ENCODE assay signal across 18 mouse cellular contexts in genomic region chr5:119679084-119679483, GRCm38 (mm10). TPM values are rescaled to one million over a fixed set of nuclear protein-coding genes. Genes with fewer than 3 reads are reported as not detected.
DNase-seq lines count a peak whose midpoint lies in the region; ATAC-seq and TF ChIP-seq lines count a peak whose summit lies in the region.
"Had no signal": no experiment of that assay in that cellular context is flagged by ENCODE, and none has a peak within 500 bp of the region (broad histone marks: within the 10 kb centered on the region; RNA-seq: fewer than 3 reads in every experiment).

No protein-coding gene starts in this region.

- peaks cover 89% of the 10 kb centered on the region for H3K27me3 ChIP-seq in kidney, embryonic 16.5 days (ENCODE audit: insufficient read depth, low read length)
- peaks cover 11% of the 10 kb centered on the region for H3K27me3 ChIP-seq in lung, postnatal 0 days (replicated peaks; ENCODE audit: insufficient read depth, low read length)
- peaks cover 67% of the 10 kb centered on the region for H3K27me3 ChIP-seq in embryonic facial prominence, embryonic 12.5 days

- H3K36me3 ChIP-seq in kidney, embryonic 16.5 days (ENCODE audit: insufficient read depth, low read length), result peaks cover 19% of the 10 kb centered on the region; the same call in 1 of the 2 replicates
- H3K36me3 ChIP-seq in lung, postnatal 0 days (ENCODE audit: insufficient read depth, low read length), result peaks cover 22% of the 10 kb centered on the region; the same call in 1 of the 2 replicates
- peaks cover 18% of the 10 kb centered on the region for H3K36me3 ChIP-seq in embryonic facial prominence, embryonic 12.5 days
- H3K36me3 ChIP-seq: G1E; hindbrain, embryonic 13.5 days; liver, embryonic 15.5 days; stomach, embryonic 15.5 days had no signal

- peak overlapping the region; percentile 56 for H3K9ac ChIP-seq in kidney, embryonic 16.5 days (replicated peaks; ENCODE audit: low read length)
- H3K9ac ChIP-seq in lung, postnatal 0 days (replicated peaks; ENCODE audit: low read depth), result no peak overlapping the region
- peak overlapping the region; percentile 91 for H3K9ac ChIP-seq in embryonic facial prominence, embryonic 12.5 days
- H3K9ac ChIP-seq: hindbrain, embryonic 13.5 days; liver, embryonic 15.5 days; stomach, embryonic 15.5 days had no signal

- TF ChIP-seq CTCF in lung, postnatal 0 days (IDR thresholded peaks at IDR 0.05), result no peak

- H3K9me3 ChIP-seq in kidney, embryonic 16.5 days (ENCODE audit: low read length), result no peaks in the 10 kb centered on the region
- H3K9me3 ChIP-seq in lung, postnatal 0 days (ENCODE audit: low read length), result no peaks in the 10 kb centered on the region
- H3K9me3 ChIP-seq in embryonic facial prominence, embryonic 12.5 days, result no peaks in the 10 kb centered on the region
- H3K9me3 ChIP-seq: hindbrain, embryonic 13.5 days; liver, embryonic 15.5 days; megakaryocyte, embryonic 14.5 days; stomach, embryonic 15.5 days had no signal

- no peak for DNase-seq in kidney, adult 11 months
- DNase-seq in lung, postnatal 0 days (ENCODE audit: low spot score), result no peak
- no peak for DNase-seq in lung, postnatal 14 days
- no peak for DNase-seq in frontal cortex, postnatal 25 days (ENCODE audit: low spot score in 2 of 2)
- DNase-seq: cerebellum, adult 2 months; gastrocnemius, postnatal 25 days; heart, postnatal 14 days; right cerebral cortex, adult 18-20 months; thymus, adult 2 months had no signal

- peak overlapping the region; percentile 68 for H3K4me2 ChIP-seq in kidney, embryonic 16.5 days (replicated peaks; ENCODE audit: low read depth, low read length)
- H3K4me2 ChIP-seq in lung, postnatal 0 days (replicated peaks; ENCODE audit: low read depth, low read length), result peak overlapping the region; percentile 63
- peak overlapping the region; percentile 65 for H3K4me2 ChIP-seq in embryonic facial prominence, embryonic 12.5 days (replicated peaks)
- H3K4me2 ChIP-seq: hindbrain, embryonic 13.5 days; liver, embryonic 15.5 days; stomach, embryonic 15.5 days had no signal

- TF ChIP-seq EP300 in lung, postnatal 0 days (IDR thresholded peaks at IDR 0.05), result no peak

- peak overlapping the region; percentile 59; the same call in 1 of the 2 replicates for H3K27ac ChIP-seq in kidney, embryonic 16.5 days (ENCODE audit: low read length)
- no peak overlapping the region for H3K27ac ChIP-seq in lung, postnatal 0 days (ENCODE audit: low read length)
- peak overlapping the region; percentile 75; the same call in 1 of the 2 replicates for H3K27ac ChIP-seq in embryonic facial prominence, embryonic 12.5 days
- H3K27ac ChIP-seq: hindbrain, embryonic 13.5 days; liver, embryonic 15.5 days; stomach, embryonic 15.5 days had no signal

- no peak for ATAC-seq in kidney, embryonic 16.5 days (ENCODE audit: low FRiP score, low TSS enrichment)
- no peak for ATAC-seq in lung, postnatal 0 days
- no peak for ATAC-seq in embryonic facial prominence, embryonic 12.5 days (ENCODE audit: insufficient number of reproducible peaks, insufficient read depth, low FRiP score, low TSS enrichment)
- no peak for ATAC-seq in monocyte, adult 5-6 weeks (replicated peaks; ENCODE audit: insufficient number of reproducible peaks, low FRiP score, low TSS enrichment, poor library complexity, severe bottlenecking)
- ATAC-seq: midbrain, embryonic 16.5 days had no signal

- H3K4me3 ChIP-seq in kidney, embryonic 16.5 days (ENCODE audit: low read length), result peak overlapping the region; percentile 27; the same call in 1 of the 2 replicates
- peak overlapping the region; percentile 15; the same call in 1 of the 2 replicates for H3K4me3 ChIP-seq in lung, postnatal 0 days (ENCODE audit: low read depth, low read length)
- H3K4me3 ChIP-seq in embryonic facial prominence, embryonic 12.5 days, result peak overlapping the region; percentile 22
- H3K4me3 ChIP-seq: hindbrain, embryonic 13.5 days; liver, embryonic 15.5 days; megakaryocyte, embryonic 14.5 days; stomach, embryonic 15.5 days had no signal

- H3K4me1 ChIP-seq in kidney, embryonic 16.5 days (ENCODE audit: insufficient read depth, low read length), result peaks cover 12% of the 10 kb centered on the region; the same call in 1 of the 2 replicates
- no peaks in the 10 kb centered on the region for H3K4me1 ChIP-seq in lung, postnatal 0 days (ENCODE audit: insufficient read depth, low read depth, low read length)
- H3K4me1 ChIP-seq in embryonic facial prominence, embryonic 12.5 days, result peaks cover 29% of the 10 kb centered on the region; the same call in 1 of the 2 replicates

RNA-seq across cellular contexts. Expression of gene Tbx3, which starts 8.6 kb away (rescaled TPM):
- 52.6 and 60.5 TPM in 2 replicates for polyA plus RNA-seq in kidney, embryonic 16.5 days (2015; fragmentation: Nextera tagmentation; extraction: Ambion mirVana)
- polyA plus RNA-seq in lung, postnatal 0 days (2015; fragmentation: Nextera tagmentation; extraction: Ambion mirVana), result 44.7 and 54.8 TPM in 2 replicates
- polyA plus RNA-seq in embryonic facial prominence, embryonic 12.5 days (2016; fragmentation: Nextera tagmentation; extraction: Ambion mirVana), result 59.5 and 65.3 TPM in 2 replicates
- total RNA-seq in monocyte, adult 5-6 weeks (2017), result not detected in 3 replicates
- polyA plus RNA-seq: G1E had no signal
